Mouse (Mus musculus): ENCODE results near the gene Vpreb3. TPM values are rescaled to one million over a fixed set of nuclear protein-coding genes. Genes with fewer than 3 reads are reported as not detected.

Gene Vpreb3
- total RNA-seq, 1 experiment from 2014 or later, result 5.0 TPM

Other genes with a start within 250 kb of the Vpreb3 start
- 29.4 to 38.1 TPM (median 35.0 TPM) in 3 replicates for gene Cabin1, start 178.7 kb upstream of the Vpreb3 start, total RNA-seq (2017)
- gene Ddt, start 169.6 kb upstream of the Vpreb3 start, total RNA-seq (2017), result 13.5 to 18.8 TPM (median 16.8 TPM) in 3 replicates
- gene Gm20441, start 162.1 kb upstream of the Vpreb3 start, total RNA-seq (2017), result not detected in 3 replicates
- gene Gstt3, start 161.6 kb upstream of the Vpreb3 start, total RNA-seq (2017), result 1.1 to 2.1 TPM (median 1.9 TPM) in 3 replicates
- gene Gstt1, start 144.5 kb upstream of the Vpreb3 start, total RNA-seq (2017), result 2.1 TPM in 1 of 3 replicates, not detected in the others
- gene Gstt4, start 120.5 kb upstream of the Vpreb3 start, total RNA-seq (2017), result 0.49 TPM in 1 of 3 replicates, not detected in the others
- gene Gstt2, start 105.6 kb upstream of the Vpreb3 start, total RNA-seq (2017), result 9.0 to 12.5 TPM (median 10.7 TPM) in 3 replicates
- gene Mif, start 82.8 kb upstream of the Vpreb3 start, total RNA-seq (2017), result 37.4 to 54.1 TPM (median 41.4 TPM) in 3 replicates
- gene Derl3, start 49.6 kb upstream of the Vpreb3 start, total RNA-seq (2017), result 2.7 to 7.1 TPM (median 4.3 TPM) in 3 replicates
- gene Smarcb1, start 21.4 kb upstream of the Vpreb3 start, total RNA-seq (2017), result 16.2 to 31.0 TPM (median 19.4 TPM) in 3 replicates
- 1.4 to 5.9 TPM (median 5.8 TPM) in 3 replicates for gene Chchd10, start 9.9 kb upstream of the Vpreb3 start, total RNA-seq (2017)
- 1.1 TPM in 1 of 3 replicates, not detected in the others for gene Mmp11, start 6.6 kb upstream of the Vpreb3 start, total RNA-seq (2017)
- gene Gm867, start 2.4 kb upstream of the Vpreb3 start, total RNA-seq (2017), result 2.2 TPM in 1 of 3 replicates, not detected in the others
- gene Gm5134, start 11.5 kb downstream of the Vpreb3 start, total RNA-seq (2017), result 0.10 to 0.53 TPM in 2 of 3 replicates, not detected in the other
- gene Zfp280b, start 89.6 kb downstream of the Vpreb3 start, total RNA-seq (2017), result 4.8 to 11.1 TPM (median 10.7 TPM) in 3 replicates
- not detected in 3 replicates for gene Slc5a4b, start 167.9 kb downstream of the Vpreb3 start, total RNA-seq (2017)
- not detected in 3 replicates for gene Slc5a4a, start 204.4 kb downstream of the Vpreb3 start, total RNA-seq (2017)

Measured in monocyte, adult 5-6 weeks (primary cell).